Mouse (Mus musculus) midbrain, embryonic 11.5 days (tissue): ENCODE results near the gene Limch1. TPM values are rescaled to one million over a fixed set of nuclear protein-coding genes. Genes with fewer than 3 reads are reported as not detected.

Experiments used
- ATAC-seq: fragments of 200-750 bp; cut with Nextera tagmentation; 2 replicates; pipeline ENCODE4 v1.8.0; 2017; ENCODE audit warnings: moderate TSS enrichment, moderate library complexity; ENCODE audit not compliant: low FRiP score
- DNase-seq: peaks from one replicate; pipeline ENCODE4 v3.0.0; 2015; ENCODE audit warnings: low spot score; ENCODE audit errors: missing footprints
- H3K27ac ChIP-seq: fragments of 300-500 bp; sonication (generic); 2 replicates; pipeline ENCODE4 v1.5.1; 2014; ENCODE audit warnings: low read depth, low read length
- H3K27me3 ChIP-seq: fragments of 300-500 bp; sonication (generic); 2 replicates; pipeline ENCODE4 v1.6.1; 2014; ENCODE audit warnings: mild to moderate bottlenecking, low read length, moderate library complexity, mixed read lengths; ENCODE audit not compliant: control insufficient read depth, insufficient read depth
- H3K36me3 ChIP-seq: fragments of 300-500 bp; sonication (generic); 2 replicates; pipeline ENCODE4 v1.6.1; 2014; ENCODE audit warnings: mild to moderate bottlenecking, low read length, moderate library complexity, mixed read lengths; ENCODE audit not compliant: control insufficient read depth, insufficient read depth
- H3K4me1 ChIP-seq: fragments of 300-500 bp; sonication (generic); 2 replicates; pipeline ENCODE4 v1.6.1; 2014; ENCODE audit warnings: low read length; ENCODE audit not compliant: control insufficient read depth, insufficient read depth
- H3K4me2 ChIP-seq: fragments of 300-500 bp; sonication (generic); 2 replicates; pipeline ENCODE4 v1.6.1; 2014; ENCODE audit warnings: mild to moderate bottlenecking, moderate library complexity
- H3K4me3 ChIP-seq: fragments of 300-500 bp; sonication (generic); 2 replicates; pipeline ENCODE4 v1.5.1; 2014; ENCODE audit warnings: low read depth, low read length
- H3K9ac ChIP-seq: fragments of 300-500 bp; sonication (generic); 2 replicates; pipeline ENCODE4 v1.6.1; 2014; ENCODE audit warnings: low read length
- H3K9me3 ChIP-seq: fragments of 300-500 bp; sonication (generic); 2 replicates; pipeline ENCODE4 v1.6.1; 2016; ENCODE audit warnings: low read length; ENCODE audit not compliant: control insufficient read depth
- WGBS: fragments of 180-500 bp; shearing (Covaris S2); extraction: QIAGEN DNeasy Blood & Tissue Kit; methylation state at CpG from one replicate; pipeline ENCODE4 v1.1.7; 2014; 5-methylcytosine and 5-hydroxymethylcytosine counted together
- polyA plus RNA-seq: library from polyadenylated mRNA; unstranded; fragments of >200 nt; fragmentation: Nextera tagmentation; extraction: Ambion mirVana; gene quantifications from 2 replicates; pipeline ENCODE4 v1.2.1, GENCODE M21; 2014

Gene Limch1
- polyA plus RNA-seq, 1 experiment from 2014 or later = 50.5 TPM

DNA sequence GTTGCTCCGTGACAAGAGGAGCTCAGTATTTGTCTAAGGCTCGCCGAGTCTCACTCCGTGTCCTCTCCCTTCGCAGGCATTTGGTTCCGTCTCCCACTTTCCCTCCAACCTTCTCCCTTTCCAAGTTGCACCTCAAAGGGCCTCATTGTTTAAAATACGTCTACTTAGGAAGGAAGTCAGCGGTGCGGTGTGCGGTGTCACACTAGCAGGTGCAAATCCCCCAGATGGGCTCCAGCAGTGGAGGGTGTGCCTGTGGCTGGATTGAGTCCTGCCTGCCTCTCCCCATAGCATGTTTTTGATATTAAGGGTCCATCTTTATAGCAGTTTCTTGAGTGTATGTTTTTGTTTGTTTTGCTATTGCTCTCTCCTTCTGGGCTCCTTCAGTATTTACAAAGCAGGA, 56.6 kb downstream of the Limch1 start:
- no peak for ATAC-seq
- Histone ChIP-seq H3K36me3 (no peaks in the 10 kb centered on the region), H3K27ac (no peak overlapping the region), H3K9ac (no peak overlapping the region), H3K4me2 (no peak overlapping the region), H3K9me3 (no peaks in the 10 kb centered on the region), H3K27me3 (no peaks in the 10 kb centered on the region), H3K4me3 (no peak overlapping the region), H3K4me1 (peaks cover 31% of the 10 kb centered on the region)
- 69% methylated on average over 10 of the region's 10 CpGs for WGBS
- DNase-seq = no peak

DNA sequence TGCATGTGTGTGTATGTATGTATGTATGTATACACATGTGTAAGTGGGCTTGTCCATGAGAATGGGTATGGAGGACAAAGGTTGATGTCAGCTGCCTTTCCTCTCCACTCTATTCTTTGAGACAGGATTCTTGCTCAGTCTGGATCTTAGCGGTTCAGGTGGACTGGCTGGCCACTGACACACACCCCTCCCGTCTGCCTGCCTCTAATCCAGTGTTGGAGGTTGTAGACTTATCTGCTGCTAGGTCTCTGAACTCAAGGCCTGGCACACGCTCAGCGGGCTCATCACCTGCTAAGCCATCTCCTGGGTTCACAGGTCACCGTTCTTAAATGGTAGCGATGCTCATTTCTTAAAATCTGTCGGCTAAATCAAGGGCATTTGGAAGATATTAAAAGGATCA, 60.7 kb downstream of the Limch1 start:
- Histone ChIP-seq H3K9ac (no peak overlapping the region), H3K4me2 (no peak overlapping the region), H3K4me1 (peaks cover 18% of the 10 kb centered on the region), H3K36me3 (no peaks in the 10 kb centered on the region), H3K27me3 (no peaks in the 10 kb centered on the region), H3K4me3 (no peak overlapping the region), H3K27ac (peak overlapping the region; percentile 9; the same call in 1 of the 2 replicates), H3K9me3 (no peaks in the 10 kb centered on the region)
- WGBS = 42% methylated on average over 7 of the region's 7 CpGs
- no peak for DNase-seq
- peak; percentile 51; the same call in 1 of the 2 replicates for ATAC-seq

DNA sequence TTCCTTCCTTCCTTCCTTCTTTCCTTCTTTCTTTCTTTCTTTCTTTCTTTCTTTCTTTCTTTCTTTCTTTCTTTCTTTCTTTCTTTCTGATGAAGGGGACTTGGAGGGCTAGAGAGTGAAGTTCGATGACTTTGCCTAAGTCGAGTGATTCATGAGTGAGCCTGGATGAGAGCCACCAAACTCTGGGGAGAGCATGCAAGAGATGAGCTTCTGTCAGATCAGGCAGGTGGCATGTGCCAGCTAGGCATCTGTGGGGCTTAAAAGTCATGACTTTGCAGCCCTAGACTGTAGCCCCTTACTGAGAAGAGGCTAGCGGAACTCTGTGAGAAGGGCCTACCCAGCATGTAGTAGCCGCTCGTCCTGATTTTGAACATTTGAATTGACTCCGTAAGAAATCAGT, 62.1 kb downstream of the Limch1 start:
- no peak overlapping the region for H3K4me2 ChIP-seq
- peaks cover 18% of the 10 kb centered on the region for H3K4me1 ChIP-seq
- DNase-seq = no peak
- H3K27me3 ChIP-seq = no peaks in the 10 kb centered on the region
- ATAC-seq = no peak
- no peak overlapping the region for H3K27ac ChIP-seq
- H3K36me3 ChIP-seq = no peaks in the 10 kb centered on the region
- H3K4me3 ChIP-seq = no peak overlapping the region
- H3K9ac ChIP-seq = no peak overlapping the region
- WGBS = 94% methylated on average over 6 of the region's 6 CpGs
- H3K9me3 ChIP-seq = no peaks in the 10 kb centered on the region

DNA sequence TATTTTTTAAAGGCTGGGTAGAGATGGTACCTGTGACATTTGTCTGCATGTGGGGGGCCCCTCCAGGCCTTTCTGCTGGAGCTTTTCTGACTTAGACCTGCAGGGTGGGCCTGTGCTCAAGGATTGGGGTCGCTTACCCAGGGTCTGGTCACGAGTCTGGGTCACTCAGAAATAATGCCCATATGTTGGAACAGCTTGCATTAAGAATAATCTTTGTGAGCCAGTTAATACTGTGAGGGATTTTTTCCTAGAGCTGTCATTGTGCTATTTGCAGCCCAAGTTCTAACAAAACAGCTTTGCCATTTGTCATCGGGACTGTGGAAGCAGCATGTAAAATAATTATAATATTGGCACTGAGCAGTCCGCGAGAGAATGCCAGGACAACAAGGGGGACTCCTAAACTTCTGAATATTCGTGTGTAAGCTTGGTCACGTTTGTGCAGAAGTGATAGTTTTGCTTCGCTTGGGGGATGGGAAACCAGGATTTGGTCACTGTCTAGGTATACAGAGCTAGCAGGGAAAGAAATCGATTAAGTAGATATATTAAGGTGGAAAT, 63.5 kb downstream of the Limch1 start:
- H3K4me1 ChIP-seq = peaks cover 18% of the 10 kb centered on the region
- DNase-seq (no peak), ATAC-seq (no peak)
- no peak overlapping the region for H3K9ac ChIP-seq
- no peak overlapping the region for H3K27ac ChIP-seq
- no peaks in the 10 kb centered on the region for H3K9me3 ChIP-seq
- no peaks in the 10 kb centered on the region for H3K27me3 ChIP-seq
- H3K4me3 ChIP-seq = no peak overlapping the region
- 71% methylated on average over 9 of the region's 9 CpGs for WGBS
- no peaks in the 10 kb centered on the region for H3K36me3 ChIP-seq
- no peak overlapping the region for H3K4me2 ChIP-seq

DNA sequence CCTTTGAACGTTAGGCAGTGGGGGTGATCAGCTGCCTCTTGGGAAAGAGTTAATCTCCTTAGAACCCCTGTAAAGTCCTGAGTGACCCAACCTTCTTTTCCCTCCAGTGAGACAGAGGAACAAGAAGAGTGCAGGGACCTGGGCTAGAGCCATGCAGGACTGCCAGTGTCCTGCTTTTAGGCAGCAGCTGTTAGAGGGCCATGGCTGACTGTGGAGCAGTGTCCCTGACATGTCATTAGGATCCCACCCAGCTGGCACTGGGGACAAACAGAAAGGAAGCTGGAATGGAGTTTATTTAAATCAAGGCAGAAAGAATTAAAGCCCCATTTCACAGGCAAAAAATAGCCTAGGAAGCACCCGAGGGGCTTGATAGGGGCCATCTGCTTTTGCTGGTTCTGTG, 64.8 kb downstream of the Limch1 start:
- no peaks in the 10 kb centered on the region for H3K9me3 ChIP-seq
- H3K27ac ChIP-seq = no peak overlapping the region
- H3K36me3 ChIP-seq = no peaks in the 10 kb centered on the region
- peaks cover 18% of the 10 kb centered on the region for H3K4me1 ChIP-seq
- no peak overlapping the region for H3K4me3 ChIP-seq
- WGBS = 64% methylated on average over 2 of the region's 2 CpGs
- no peak overlapping the region for H3K9ac ChIP-seq
- H3K4me2 ChIP-seq = no peak overlapping the region
- ATAC-seq (no peak), DNase-seq (no peak)
- H3K27me3 ChIP-seq = no peaks in the 10 kb centered on the region

DNA sequence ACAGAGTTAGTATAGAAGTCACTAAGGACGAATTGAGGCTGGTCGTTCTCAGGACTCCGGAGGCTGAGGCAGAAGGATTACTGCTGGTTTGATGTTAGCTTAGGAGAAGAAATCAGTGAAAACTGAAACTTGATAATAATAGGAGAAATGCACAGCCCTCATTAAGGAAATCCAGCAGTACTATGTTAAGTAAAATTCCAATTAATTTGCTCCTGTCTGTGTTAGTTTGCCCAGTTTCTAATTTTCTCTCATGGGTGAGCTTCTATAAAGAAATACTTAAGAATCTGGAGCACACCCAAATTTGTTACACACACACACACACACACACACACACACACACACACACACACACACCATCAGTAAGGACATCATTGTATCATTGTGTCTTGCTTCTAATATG, 69.0 kb downstream of the Limch1 start:
- no peak overlapping the region for H3K4me2 ChIP-seq
- H3K9ac ChIP-seq = no peak overlapping the region
- no peaks in the 10 kb centered on the region for H3K9me3 ChIP-seq
- no peak overlapping the region for H3K27ac ChIP-seq
- no peaks in the 10 kb centered on the region for H3K27me3 ChIP-seq
- no peaks in the 10 kb centered on the region for H3K36me3 ChIP-seq
- 88% methylated on average over 3 of the region's 3 CpGs for WGBS
- H3K4me1 ChIP-seq = peaks cover 6% of the 10 kb centered on the region; the same call in 1 of the 2 replicates
- H3K4me3 ChIP-seq = no peak overlapping the region
- DNase-seq (no peak), ATAC-seq (no peak)

DNA sequence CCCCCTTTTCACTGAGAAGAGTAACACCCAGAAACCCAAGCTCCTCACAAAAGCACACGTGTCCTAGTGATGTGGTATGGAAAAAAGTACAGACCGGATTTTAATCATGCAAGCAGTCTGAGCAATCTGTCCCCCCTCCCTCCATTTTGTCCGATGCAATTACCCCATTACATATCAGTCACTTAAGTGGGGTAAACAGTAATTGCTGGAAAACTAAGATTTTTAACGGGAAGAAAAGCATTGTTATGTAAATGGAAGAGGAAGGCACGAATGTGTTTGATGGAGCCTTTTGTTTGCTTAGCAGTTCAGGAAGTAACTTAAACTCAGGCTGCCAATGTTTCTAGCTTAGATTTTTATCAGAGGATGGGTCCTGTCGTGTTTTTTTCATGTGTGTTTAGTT, 70.2 kb downstream of the Limch1 start:
- Histone ChIP-seq H3K4me1 (peaks cover 5% of the 10 kb centered on the region; the same call in 1 of the 2 replicates), H3K27ac (no peak overlapping the region), H3K27me3 (no peaks in the 10 kb centered on the region), H3K36me3 (no peaks in the 10 kb centered on the region), H3K4me3 (no peak overlapping the region), H3K9me3 (no peaks in the 10 kb centered on the region), H3K9ac (no peak overlapping the region), H3K4me2 (no peak overlapping the region)
- ATAC-seq = no peak
- no peak for DNase-seq
- WGBS = 26% methylated on average over 6 of the region's 6 CpGs

DNA sequence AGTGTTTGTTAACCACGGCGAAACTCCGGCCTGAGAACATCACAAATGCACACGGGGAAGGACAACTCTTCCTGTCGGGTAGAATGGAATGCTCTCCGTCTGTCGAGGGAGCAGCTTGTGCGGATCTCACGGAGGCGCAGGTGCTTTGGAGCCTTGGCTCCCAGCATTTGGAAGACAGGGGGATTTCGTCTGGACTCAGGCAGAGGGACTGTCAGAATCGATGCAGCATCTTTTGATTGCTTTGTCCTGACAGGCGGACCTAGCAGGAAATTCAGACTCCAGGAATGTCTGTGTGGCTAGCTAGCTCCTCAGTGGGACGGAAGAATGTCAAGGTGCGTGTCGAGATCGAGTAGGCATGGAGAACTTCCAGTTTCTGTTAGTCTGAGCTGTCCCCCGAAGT, 71.1 kb downstream of the Limch1 start:
- Histone ChIP-seq H3K27me3 (no peaks in the 10 kb centered on the region), H3K4me2 (no peak overlapping the region), H3K9ac (no peak overlapping the region), H3K36me3 (no peaks in the 10 kb centered on the region), H3K4me1 (peaks cover 5% of the 10 kb centered on the region; the same call in 1 of the 2 replicates), H3K4me3 (no peak overlapping the region), H3K27ac (no peak overlapping the region), H3K9me3 (no peaks in the 10 kb centered on the region)
- no peak for DNase-seq
- no peak for ATAC-seq
- 78% methylated on average over 18 of the region's 18 CpGs for WGBS

DNA sequence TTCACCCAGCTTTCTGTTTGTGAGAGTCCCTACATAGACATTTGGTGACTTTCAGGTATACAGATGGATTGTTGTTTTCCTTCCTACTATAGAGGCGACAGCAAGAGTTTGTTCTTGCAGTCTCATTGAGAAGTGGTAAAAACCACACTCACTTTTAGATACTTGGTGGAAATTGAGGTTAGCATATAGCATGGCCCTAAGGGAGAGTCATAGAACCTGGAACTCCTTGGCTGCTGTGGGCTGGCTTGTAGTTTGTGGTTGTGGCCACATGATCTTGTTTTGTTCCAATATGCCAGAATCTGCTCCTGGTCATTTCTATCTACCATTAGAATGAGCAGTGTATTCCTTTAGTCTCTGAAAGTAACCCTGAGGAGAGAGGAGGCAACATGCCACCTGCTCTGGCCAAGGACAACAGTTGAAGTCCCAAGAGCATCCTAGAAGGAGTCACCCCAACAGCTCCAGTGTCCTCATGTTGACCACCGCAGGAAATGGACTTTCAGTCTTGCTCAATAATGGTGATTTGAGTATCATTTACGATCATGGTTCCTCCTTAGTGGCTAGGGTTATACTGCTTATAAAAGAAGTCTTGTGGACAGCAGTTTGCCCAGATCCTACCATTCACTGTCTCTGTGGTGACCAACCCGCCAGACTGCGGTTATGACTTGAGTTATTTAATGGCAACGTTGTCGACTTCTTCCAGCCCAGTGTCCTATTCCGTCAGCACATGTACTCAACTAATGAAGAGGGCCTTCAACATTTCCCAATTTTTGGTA, 71.7 kb downstream of the Limch1 start:
- Histone ChIP-seq H3K4me1 (peaks cover 8% of the 10 kb centered on the region; the same call in 1 of the 2 replicates), H3K9ac (no peak overlapping the region), H3K27me3 (no peaks in the 10 kb centered on the region), H3K36me3 (no peaks in the 10 kb centered on the region), H3K4me2 (no peak overlapping the region), H3K9me3 (no peaks in the 10 kb centered on the region), H3K27ac (no peak overlapping the region), H3K4me3 (no peak overlapping the region)
- 95% methylated on average over 8 of the region's 8 CpGs for WGBS
- DNase-seq = no peak
- ATAC-seq = no peak
